Mouse (Mus musculus) limb, embryonic 11.5 days (tissue): ENCODE results near the gene Med4. TPM values are rescaled to one million over a fixed set of nuclear protein-coding genes. Genes with fewer than 3 reads are reported as not detected.

Source experiments
- ATAC-seq: fragments of 200-750 bp; cut with Nextera tagmentation; 2 replicates; pipeline ENCODE4 v1.8.0; 2017; ENCODE audit warnings: low read depth; ENCODE audit not compliant: insufficient number of reproducible peaks, low FRiP score, low TSS enrichment
- DNase-seq: peaks from one replicate; pipeline ENCODE4 v3.0.0-alpha.2; 2015; ENCODE audit warnings: low spot score
- H3K27ac ChIP-seq: fragments of 300-500 bp; sonication (generic); replicated peaks from 2 replicates; pipeline ENCODE4 v1.5.1; 2014; ENCODE audit warnings: low read depth, mild to moderate bottlenecking, low read length
- H3K27me3 ChIP-seq: fragments of 300-500 bp; sonication (generic); 2 replicates; pipeline ENCODE4 v1.6.1; 2014; ENCODE audit warnings: mild to moderate bottlenecking, low read length, mixed read lengths; ENCODE audit not compliant: control insufficient read depth, insufficient read depth
- H3K36me3 ChIP-seq: fragments of 300-500 bp; sonication (generic); 2 replicates; pipeline ENCODE4 v1.6.1; 2014; ENCODE audit warnings: mild to moderate bottlenecking, low read length, moderate library complexity, mixed read lengths; ENCODE audit not compliant: control insufficient read depth, insufficient read depth
- H3K4me1 ChIP-seq: fragments of 300-500 bp; sonication (generic); 2 replicates; pipeline ENCODE4 v1.6.1; 2014; ENCODE audit warnings: low read length, mixed read lengths; ENCODE audit not compliant: control insufficient read depth, insufficient read depth
- H3K4me2 ChIP-seq: fragments of 300-500 bp; sonication (generic); 2 replicates; pipeline ENCODE4 v1.6.1; 2014; ENCODE audit warnings: low read depth, mild to moderate bottlenecking, moderate library complexity; ENCODE audit not compliant: severe bottlenecking
- H3K4me3 ChIP-seq: fragments of 300-500 bp; sonication (generic); 2 replicates; pipeline ENCODE4 v1.5.1; 2014; ENCODE audit warnings: low read depth, low read length
- H3K9ac ChIP-seq: fragments of 300-500 bp; sonication (generic); 2 replicates; pipeline ENCODE4 v1.6.1; 2014; ENCODE audit warnings: mild to moderate bottlenecking, low read length
- H3K9me3 ChIP-seq: fragments of 300-500 bp; sonication (generic); 2 replicates; pipeline ENCODE4 v1.6.1; 2016; ENCODE audit warnings: low read length; ENCODE audit not compliant: control insufficient read depth
- WGBS: fragments of 180-500 bp; shearing (Covaris S2); extraction: QIAGEN DNeasy Blood & Tissue Kit; methylation state at CpG from one replicate; pipeline ENCODE4 v1.1.7; 2014; 5-methylcytosine and 5-hydroxymethylcytosine counted together
- polyA plus RNA-seq: library from polyadenylated mRNA; unstranded; fragments of >200 nt; fragmentation: Nextera tagmentation; extraction: Ambion mirVana; gene quantifications from 2 replicates; pipeline ENCODE4 v1.2.1, GENCODE M21; 2014

Gene Med4
- polyA plus RNA-seq, result 119 TPM in 2 replicates

GRCm38 (mm10) chr14:73509765-73510423 lies at the start of gene Med4:
Med4 (plus strand) TSS chr14:73510025.
- Histone ChIP-seq H3K9ac (peak within 1 kb of the TSS; percentile 83), H3K4me2 (peak within 1 kb of the TSS; percentile 70), H3K4me1 (0 out of 2 replicates have a peak, but pooled peaks cover 3% of the 10 kb centered on the region), H3K4me3 (peak within 1 kb of the TSS; percentile 89), H3K27ac (no peak within 1 kb of the TSS), H3K27me3 (no peaks in the 10 kb centered on the region), H3K9me3 (no peaks in the 10 kb centered on the region), H3K36me3 (no peaks in the 10 kb centered on the region)
- DNase-seq, result peak; percentile 99
- under 1% methylated on average over 41 of the region's 41 CpGs for WGBS
- peak; percentile 89 for ATAC-seq

- WGBS, result 74% methylated on average over 12 of the region's 12 CpGs
- Histone ChIP-seq H3K9ac (no peak overlapping the region), H3K9me3 (no peaks in the 10 kb centered on the region), H3K4me1 (no peaks in the 10 kb centered on the region), H3K4me2 (no peak overlapping the region), H3K36me3 (no peaks in the 10 kb centered on the region), H3K27ac (no peak overlapping the region), H3K4me3 (no peak overlapping the region), H3K27me3 (no peaks in the 10 kb centered on the region)
- no peak for DNase-seq
- ATAC-seq, result no peak
Observed at GRCm38 (mm10) chr14:73460514-73461134, 49.2 kb upstream of the Med4 start.

GRCm38 (mm10) chr14:73462211-73462610 lies 47.6 kb upstream of the Med4 start:
- Histone ChIP-seq H3K9ac (no peak overlapping the region), H3K4me2 (no peak overlapping the region), H3K9me3 (no peaks in the 10 kb centered on the region), H3K4me3 (no peak overlapping the region), H3K27me3 (no peaks in the 10 kb centered on the region), H3K27ac (no peak overlapping the region), H3K4me1 (no peaks in the 10 kb centered on the region), H3K36me3 (no peaks in the 10 kb centered on the region)
- ATAC-seq (no peak), DNase-seq (no peak)
- WGBS, result 91% methylated on average over 4 of the region's 4 CpGs

DNA sequence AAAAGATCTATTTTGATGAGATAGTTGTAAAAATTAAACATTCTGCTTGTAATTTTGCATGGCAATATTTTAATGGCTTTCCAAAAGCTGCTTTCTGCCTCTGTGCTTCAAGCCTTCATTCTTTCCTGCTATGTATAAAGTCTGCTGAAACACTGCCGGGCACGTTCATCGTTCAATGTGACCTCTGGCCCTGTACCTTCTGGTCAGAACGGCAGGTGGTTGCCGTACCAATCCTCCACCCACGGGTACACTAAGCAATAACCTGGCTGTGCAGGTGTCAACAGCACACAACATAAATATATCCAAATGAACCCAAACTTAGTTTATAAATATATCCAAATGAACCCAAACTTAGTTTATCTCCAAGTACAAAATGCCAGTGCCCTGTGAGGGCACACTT lies 42.1 kb upstream of the Med4 start:
- H3K36me3 ChIP-seq, result no peaks in the 10 kb centered on the region
- H3K27ac ChIP-seq, result no peak overlapping the region
- no peak overlapping the region for H3K4me3 ChIP-seq
- DNase-seq (no peak), ATAC-seq (no peak)
- no peaks in the 10 kb centered on the region for H3K27me3 ChIP-seq
- 0 out of 2 replicates have a peak, but pooled peaks cover 2% of the 10 kb centered on the region for H3K4me1 ChIP-seq
- no peak overlapping the region for H3K4me2 ChIP-seq
- no peaks in the 10 kb centered on the region for H3K9me3 ChIP-seq
- 74% methylated on average over 6 of the region's 6 CpGs for WGBS
- no peak overlapping the region for H3K9ac ChIP-seq

- H3K9ac ChIP-seq, result no peak overlapping the region
- ATAC-seq (no peak), DNase-seq (no peak)
- no peaks in the 10 kb centered on the region for H3K9me3 ChIP-seq
- no peak overlapping the region for H3K4me3 ChIP-seq
- H3K27me3 ChIP-seq, result no peaks in the 10 kb centered on the region
- 0 out of 2 replicates have a peak, but pooled peaks cover 6% of the 10 kb centered on the region for H3K4me1 ChIP-seq
- no peak overlapping the region for H3K4me2 ChIP-seq
- H3K36me3 ChIP-seq, result no peaks in the 10 kb centered on the region
- no peak overlapping the region for H3K27ac ChIP-seq
- 87% methylated on average over 7 of the region's 7 CpGs for WGBS
Observed at GRCm38 (mm10) chr14:73469506-73469905, 40.3 kb upstream of the Med4 start.

- no peaks in the 10 kb centered on the region for H3K36me3 ChIP-seq
- 65% methylated on average over 8 of the region's 8 CpGs for WGBS
- H3K27me3 ChIP-seq, result no peaks in the 10 kb centered on the region
- no peak for DNase-seq
- no peak overlapping the region for H3K4me2 ChIP-seq
- no peak overlapping the region for H3K9ac ChIP-seq
- 0 out of 2 replicates have a peak, but pooled peaks cover 7% of the 10 kb centered on the region for H3K4me1 ChIP-seq
- no peak overlapping the region for H3K27ac ChIP-seq
- ATAC-seq, result no peak
- H3K4me3 ChIP-seq, result no peak overlapping the region
- H3K9me3 ChIP-seq, result no peaks in the 10 kb centered on the region
Observed at GRCm38 (mm10) chr14:73470593-73470992, 39.2 kb upstream of the Med4 start.

- Histone ChIP-seq H3K27me3 (no peaks in the 10 kb centered on the region), H3K4me1 (0 out of 2 replicates have a peak, but pooled peaks cover 7% of the 10 kb centered on the region), H3K36me3 (no peaks in the 10 kb centered on the region), H3K9ac (no peak overlapping the region), H3K27ac (no peak overlapping the region), H3K4me2 (no peak overlapping the region), H3K4me3 (no peak overlapping the region), H3K9me3 (no peaks in the 10 kb centered on the region)
- ATAC-seq, result no peak
- 23% methylated on average over 7 of the region's 7 CpGs for WGBS
- no peak for DNase-seq
Observed at GRCm38 (mm10) chr14:73472205-73472604, 37.6 kb upstream of the Med4 start.

GRCm38 (mm10) chr14:73473670-73474460 lies 36.0 kb upstream of the Med4 start:
- DNase-seq, result no peak
- ATAC-seq, result no peak
- Histone ChIP-seq H3K4me3 (no peak overlapping the region), H3K4me1 (0 out of 2 replicates have a peak, but pooled peaks cover 7% of the 10 kb centered on the region), H3K9ac (no peak overlapping the region), H3K36me3 (no peaks in the 10 kb centered on the region), H3K27ac (no peak overlapping the region), H3K27me3 (no peaks in the 10 kb centered on the region), H3K9me3 (no peaks in the 10 kb centered on the region), H3K4me2 (no peak overlapping the region)
- 42% methylated on average over 3 of the region's 3 CpGs for WGBS
